Mouse (Mus musculus) frontal cortex, adult (tissue): ENCODE data around the gene Srl.
"Not testable (repeated sequence)": the region's sequence is repeated elsewhere in the genome, so short reads cannot be mapped to it uniquely, and the experiment has no call there.

Source experiments
- ATAC-seq: cut with Nextera tagmentation; 2 replicates; pipeline ENCODE4 v1.9.2; 2017; ENCODE audit warnings: mild to moderate bottlenecking, moderate library complexity, mixed read lengths; ENCODE audit not compliant: low TSS enrichment

Srl gene

GRCm38 (mm10) chr16:4541501-4542198 is at the start of gene Srl:
Gene Srl, minus strand, starts transcription at chr16:4541816.
- ATAC-seq: peak; percentile 95

GRCm38 (mm10) chr16:4590236-4590635 is 48.6 kb upstream of the Srl start:
- ATAC-seq: no peak

- no peak for ATAC-seq
These were observed 46.0 kb upstream of the Srl start for GRCm38 (mm10) chr16:4587516-4588210.

GRCm38 (mm10) chr16:4586531-4587123 is 45.0 kb upstream of the Srl start:
- ATAC-seq: peak; percentile 95

- ATAC-seq: peak; percentile 29; the same call in 1 of the 2 replicates
These were observed 44.3 kb upstream of the Srl start for GRCm38 (mm10) chr16:4585642-4586530.

- no peak for ATAC-seq
These were observed 42.8 kb upstream of the Srl start for GRCm38 (mm10) chr16:4584438-4584837.

- no peak for ATAC-seq
These were observed 42.2 kb upstream of the Srl start for GRCm38 (mm10) chr16:4583807-4584206.

GRCm38 (mm10) chr16:4581179-4581578 is 39.6 kb upstream of the Srl start:
- not testable (repeated sequence) for ATAC-seq

GRCm38 (mm10) chr16:4578630-4579029 is 37.0 kb upstream of the Srl start:
- ATAC-seq: no peak

- ATAC-seq: no peak
These were observed 35.3 kb upstream of the Srl start for GRCm38 (mm10) chr16:4576873-4577272.

- ATAC-seq: no peak
These were observed 34.4 kb upstream of the Srl start for GRCm38 (mm10) chr16:4576038-4576437.

- ATAC-seq: no peak
These were observed 29.1 kb upstream of the Srl start for GRCm38 (mm10) chr16:4570737-4571136.

- peak; percentile 70; the same call in 1 of the 2 replicates for ATAC-seq
These were observed 26.3 kb upstream of the Srl start for GRCm38 (mm10) chr16:4567912-4568311.

- ATAC-seq: no peak
These were observed 18.7 kb upstream of the Srl start for GRCm38 (mm10) chr16:4560145-4560952.

GRCm38 (mm10) chr16:4559715-4560144 is 18.1 kb upstream of the Srl start, which contains the start of gene Tfap4:
Gene Tfap4, minus strand, starts transcription at chr16:4559854.
- ATAC-seq: no peak

GRCm38 (mm10) chr16:4558980-4559631 is 17.5 kb upstream of the Srl start:
- peak; percentile 12; the same call in 1 of the 2 replicates for ATAC-seq

GRCm38 (mm10) chr16:4558384-4558979 is 16.9 kb upstream of the Srl start:
- ATAC-seq: peak; percentile 84

- peak; percentile 68 for ATAC-seq
These were observed 16.3 kb upstream of the Srl start for GRCm38 (mm10) chr16:4557949-4558348.

- ATAC-seq: no peak
These were observed 15.5 kb upstream of the Srl start for GRCm38 (mm10) chr16:4557085-4557484.

GRCm38 (mm10) chr16:4555555-4555954 is 13.9 kb upstream of the Srl start:
- no peak for ATAC-seq
